Mouse (Mus musculus) heart, postnatal 10 days (tissue): ENCODE data around the gene Pde10a. TPM values are rescaled to one million over a fixed set of nuclear protein-coding genes. Genes with fewer than 3 reads are reported as not detected.

Experiments
- DNase-seq, 2 experiments: peaks; one replicate each; pipeline ENCODE4 v3.0.0; 2021
- intact Hi-C: fragments of 180-260 bp; cut with DNase I; formaldehyde crosslinking; loops from one replicate; pipeline ENCODE4 v1.15.1; 2025
- total RNA-seq, 2 experiments: library from RNA; stranded (reverse); gene quantifications; 2 replicates each; pipeline ENCODE4 v1.2.3; 2021

Gene Pde10a
- total RNA-seq, 2 experiments from 2014 or later: 5.0 to 7.7 TPM

DNA sequence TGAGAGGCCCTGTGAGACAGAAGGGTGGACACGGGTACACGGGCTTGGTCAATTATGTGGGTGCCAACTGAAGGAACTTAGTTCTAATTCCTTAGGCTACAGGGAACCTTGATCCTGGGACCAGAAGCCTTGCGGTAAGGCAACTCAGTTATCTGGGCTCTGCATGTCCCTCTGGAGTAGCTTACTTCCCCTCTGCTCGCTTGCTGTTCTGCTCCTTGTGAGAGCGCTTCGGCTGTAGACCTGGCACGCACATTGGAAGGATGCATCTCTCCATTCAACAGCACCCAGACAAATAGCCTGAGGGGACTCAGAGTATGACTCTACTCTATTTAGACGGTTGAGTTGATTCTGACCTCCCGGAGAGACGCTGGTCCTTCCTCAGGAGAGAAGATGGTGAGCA lies 344.1 kb downstream of the Pde10a start:
- intact Hi-C loops: loop anchor here (2.0 kb wide), 1 partner anchor 254 kb away; no protein-coding TSS in a partner anchor
- no peak for DNase-seq

DNA sequence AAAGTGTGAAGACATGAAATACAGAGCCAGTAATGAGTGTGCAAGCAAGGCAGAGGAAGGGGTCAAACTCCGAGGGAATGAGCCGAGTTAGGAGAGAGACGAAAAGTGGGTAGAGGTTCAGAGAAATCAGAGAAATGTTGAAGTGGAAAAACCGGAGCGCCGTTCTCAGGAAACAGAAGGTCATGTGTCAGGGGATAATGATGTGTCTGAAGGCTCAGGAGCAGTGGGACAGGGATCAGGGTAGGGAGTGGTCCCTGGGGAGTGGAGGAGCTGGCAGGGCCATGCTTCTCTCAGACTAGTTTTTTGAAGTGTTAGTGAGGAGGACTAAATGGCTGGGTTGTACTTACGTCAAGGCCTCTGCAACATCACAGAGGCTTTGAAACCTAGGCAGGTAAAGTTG lies 345.7 kb downstream of the Pde10a start:
- no peak for DNase-seq
- intact Hi-C loops: loop anchor here (5.0 kb wide), 1 partner anchor 69 kb away; no protein-coding TSS in a partner anchor

- no peak for DNase-seq
- intact Hi-C loops: loop anchor here (5.0 kb wide), 1 partner anchor 69 kb away; no protein-coding TSS in a partner anchor
These were observed 346.2 kb downstream of the Pde10a start for GRCm38 (mm10) chr17:8871396-8871795.

DNA sequence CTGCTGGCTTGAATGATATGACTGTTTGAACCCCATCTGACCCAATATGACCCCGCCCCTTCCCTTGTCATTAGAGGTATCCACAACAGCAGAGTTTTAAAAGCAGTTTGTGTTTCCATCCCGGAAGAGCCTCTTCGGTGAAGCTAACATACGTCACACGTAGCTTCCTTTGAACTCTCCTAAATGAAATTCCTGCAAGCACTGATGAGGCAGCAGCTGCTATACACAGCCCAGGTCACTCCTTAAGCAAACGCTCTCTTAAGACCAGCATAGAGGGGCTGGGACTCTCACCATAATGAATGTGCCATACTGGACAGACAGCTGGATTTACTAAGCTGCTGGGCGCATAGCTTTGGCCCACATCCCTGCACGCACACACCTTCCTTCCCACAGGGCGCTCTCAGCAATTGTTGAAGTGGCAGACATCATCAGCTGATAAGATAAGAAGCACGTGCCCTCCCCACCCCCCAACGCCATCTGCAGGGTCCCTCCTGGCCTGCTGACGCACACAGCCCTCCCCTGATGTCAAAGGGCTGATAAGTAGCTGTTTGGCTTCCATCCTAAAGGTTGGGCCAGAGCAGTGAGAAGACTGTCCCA lies 346.9 kb downstream of the Pde10a start:
- peak; percentile 42 to 46 for DNase-seq
- intact Hi-C loops: loop anchor here (5.0 kb wide), 1 partner anchor 70 kb away; no protein-coding TSS in a partner anchor

GRCm38 (mm10) chr17:8872611-8873010 lies 347.4 kb downstream of the Pde10a start:
- no peak for DNase-seq
- intact Hi-C loops: loop anchor here (5.0 kb wide), 1 partner anchor 70 kb away; no protein-coding TSS in a partner anchor

GRCm38 (mm10) chr17:8878056-8878455 lies 352.9 kb downstream of the Pde10a start:
- intact Hi-C loops: no loop called here
- no peak for DNase-seq

GRCm38 (mm10) chr17:8881711-8882110 lies 356.5 kb downstream of the Pde10a start:
- intact Hi-C loops: no loop called here
- DNase-seq: no peak

GRCm38 (mm10) chr17:8884691-8885090 lies 359.5 kb downstream of the Pde10a start:
- intact Hi-C loops: no loop called here
- no peak for DNase-seq

DNA sequence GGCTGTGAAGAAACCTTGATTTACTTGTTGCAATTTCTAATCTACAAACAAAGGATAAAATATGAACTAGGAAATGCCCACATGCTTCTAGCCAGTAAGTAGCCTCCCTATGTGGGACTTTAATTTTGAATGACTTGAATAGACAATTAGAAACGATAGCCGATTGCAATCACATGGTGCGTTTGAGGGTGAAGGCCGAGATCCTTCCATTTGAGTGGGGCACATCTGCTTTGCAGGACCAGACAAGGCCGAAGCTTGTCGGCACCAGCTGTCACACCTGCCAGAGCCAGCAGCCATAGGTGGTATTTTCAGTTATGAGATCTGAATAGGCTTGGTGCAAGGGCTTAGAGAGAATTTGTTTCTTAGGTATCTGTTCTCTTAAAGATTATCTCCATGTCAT lies 360.7 kb downstream of the Pde10a start:
- DNase-seq: no peak
- intact Hi-C loops: no loop called here

- DNase-seq: peak in 1 of 2 experiments; percentile 27
- intact Hi-C loops: no loop called here
These were observed 362.9 kb downstream of the Pde10a start for GRCm38 (mm10) chr17:8888105-8888504.

DNA sequence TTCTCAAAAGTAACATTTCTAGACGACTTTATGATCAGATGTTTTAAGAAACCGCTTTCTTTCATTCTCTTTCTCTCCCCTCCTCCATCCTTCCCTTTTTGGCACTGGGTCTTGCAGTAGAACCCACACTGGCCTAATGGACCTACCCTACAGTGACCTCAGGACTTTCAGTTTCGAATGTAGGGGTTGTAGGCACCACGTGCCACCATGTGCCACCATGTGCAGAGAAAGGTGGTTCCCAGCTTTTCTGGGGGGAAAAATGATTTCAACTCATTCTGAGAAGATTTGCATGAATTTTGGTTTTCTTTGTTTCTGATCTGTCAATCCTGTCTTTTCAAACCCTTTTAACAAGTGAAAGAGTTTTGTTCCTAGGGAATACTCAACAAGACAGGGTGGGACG lies 363.5 kb downstream of the Pde10a start:
- intact Hi-C loops: no loop called here

DNA sequence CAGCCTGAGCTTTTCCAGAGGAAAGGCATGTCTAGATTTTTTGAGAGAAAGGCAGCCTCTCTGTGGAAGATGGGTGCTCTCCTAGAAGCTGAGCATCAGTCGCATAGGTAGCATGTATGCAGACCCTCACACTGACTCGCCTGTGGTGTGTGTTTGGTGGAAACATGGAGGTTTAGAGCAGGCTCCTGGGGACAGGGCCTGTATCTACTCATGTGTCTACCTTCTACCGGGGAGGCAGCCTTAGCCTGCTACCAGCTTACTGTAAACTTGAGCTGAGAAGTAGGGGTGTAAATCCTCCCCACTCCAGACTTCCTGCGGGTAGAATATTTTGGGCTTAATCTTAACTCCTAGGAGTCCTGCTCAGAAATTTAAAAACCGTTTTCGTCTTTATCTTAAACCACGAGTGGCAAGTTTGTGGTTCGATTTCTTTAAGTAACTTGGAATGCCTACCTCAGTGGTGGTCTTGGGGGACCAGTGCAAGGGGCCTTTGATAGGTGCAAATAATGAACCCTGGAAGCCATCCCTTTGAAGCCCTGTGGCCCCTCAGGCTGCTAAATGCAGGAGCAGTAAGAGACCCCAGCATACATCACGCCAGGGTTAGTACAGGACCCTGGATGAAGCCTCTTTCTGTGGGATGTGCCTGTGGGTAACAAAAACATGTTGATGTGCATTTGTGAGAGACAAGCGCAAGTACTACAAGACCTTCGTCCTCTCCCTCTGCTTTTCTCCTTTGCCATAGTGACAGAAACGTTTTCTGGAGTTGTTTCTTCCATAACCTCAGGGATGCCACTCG lies 367.2 kb downstream of the Pde10a start:
- no peak for DNase-seq

More for the DNA sequence above, 363.5 kb downstream of the Pde10a start:
- DNase-seq: no peak

GRCm38 (mm10) chr17:8895991-8896390 lies 370.8 kb downstream of the Pde10a start:
- intact Hi-C loops: no loop called here
- DNase-seq: no peak

More for the DNA sequence above, 367.2 kb downstream of the Pde10a start:
- intact Hi-C loops: no loop called here

DNA sequence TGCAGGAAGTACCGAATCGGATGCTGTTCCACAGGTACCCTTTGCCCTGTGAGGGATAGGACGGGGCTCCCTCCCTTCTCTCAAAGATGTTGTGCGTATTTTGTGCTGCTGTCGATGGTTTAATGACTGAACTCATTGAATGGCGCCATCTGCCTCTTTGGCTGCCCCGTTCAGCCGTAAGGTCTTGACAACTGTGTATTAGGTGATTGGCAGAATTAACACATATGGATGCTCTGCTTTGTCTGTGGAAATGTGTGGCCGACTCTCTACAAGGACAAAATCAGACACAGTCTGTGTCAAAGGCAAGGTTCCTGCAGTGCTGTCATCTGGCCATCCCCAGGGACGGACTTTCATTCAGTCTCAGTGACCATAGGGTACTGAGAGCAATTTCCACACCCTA lies 372.6 kb downstream of the Pde10a start:
- intact Hi-C loops: no loop called here
- no peak for DNase-seq

- DNase-seq: no peak
- intact Hi-C loops: no loop called here
These were observed 373.0 kb downstream of the Pde10a start for GRCm38 (mm10) chr17:8898221-8898620.

DNA sequence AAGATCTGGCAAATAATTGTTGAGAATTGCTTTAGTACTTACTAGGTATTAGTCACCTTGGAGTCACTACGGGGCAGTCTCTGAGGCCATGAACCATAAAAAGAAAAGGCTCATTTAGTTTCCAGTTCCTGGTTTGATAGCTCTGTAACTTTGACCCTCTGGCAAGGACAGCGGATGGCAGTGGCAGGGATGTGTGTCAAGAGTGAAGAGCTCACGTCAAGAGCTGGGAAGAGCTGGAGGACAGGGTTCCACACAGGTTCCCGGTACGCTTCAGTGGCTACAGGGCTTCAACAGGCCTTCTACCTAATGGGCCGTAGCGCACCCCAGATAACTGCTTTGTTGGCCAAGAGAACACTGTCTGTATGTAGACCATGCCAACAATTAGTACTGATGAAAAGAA lies 374.0 kb downstream of the Pde10a start:
- no peak for DNase-seq
- intact Hi-C loops: no loop called here

DNA sequence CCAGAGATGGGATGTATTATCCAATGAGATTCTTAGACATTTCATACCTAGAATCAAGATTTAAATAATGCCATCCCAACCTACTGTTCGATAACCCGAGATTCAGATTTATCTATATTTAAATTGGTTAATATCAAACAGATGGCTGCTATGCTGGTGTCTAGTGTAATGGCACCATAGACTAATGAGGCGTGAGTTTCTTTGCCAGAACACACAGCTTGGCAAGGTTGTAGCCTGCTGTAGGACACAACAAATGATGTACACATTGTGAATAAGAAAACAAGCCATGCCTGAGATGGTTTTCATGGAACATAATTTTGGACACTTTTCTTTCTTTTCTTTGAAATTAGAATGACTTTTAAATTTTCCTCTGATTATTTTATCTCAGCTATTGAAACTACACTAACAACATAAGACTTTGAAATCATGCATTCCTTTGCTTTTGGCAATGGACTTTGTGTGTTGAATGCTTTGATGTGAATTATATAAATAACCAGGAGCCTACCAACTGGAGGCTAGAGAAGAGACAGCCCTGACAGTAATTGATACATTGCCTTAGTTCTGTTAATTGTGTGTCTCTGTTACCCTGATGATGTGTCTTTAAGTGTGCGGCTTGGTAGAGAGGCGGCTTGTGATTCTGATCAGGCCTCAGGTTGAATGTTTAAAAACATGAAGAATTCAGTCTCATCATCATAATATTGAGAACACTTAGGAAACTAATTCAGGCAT lies 378.5 kb downstream of the Pde10a start:
- DNase-seq: no peak
- intact Hi-C loops: no loop called here

DNA sequence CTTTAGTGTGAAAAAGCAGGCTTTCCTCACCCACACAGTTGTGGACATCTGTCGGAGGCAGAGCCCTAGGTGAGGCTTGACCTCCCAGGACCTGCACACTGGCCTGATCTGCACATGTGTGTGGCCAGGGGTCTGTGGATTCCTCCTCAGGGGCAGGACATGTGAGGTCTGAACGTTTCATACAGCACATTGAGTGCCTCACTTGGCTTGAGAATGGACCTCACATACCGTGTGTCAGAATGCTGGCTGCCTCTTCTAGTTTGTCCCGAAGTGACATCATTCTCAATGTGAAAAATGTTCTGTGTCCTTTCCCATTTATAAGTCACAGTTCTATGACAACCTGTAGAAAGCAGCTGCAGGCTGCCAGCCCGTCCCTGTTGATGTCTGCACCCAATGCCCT lies 385.4 kb downstream of the Pde10a start:
- intact Hi-C loops: no loop called here
- DNase-seq: peak; percentile 40 to 41

DNA sequence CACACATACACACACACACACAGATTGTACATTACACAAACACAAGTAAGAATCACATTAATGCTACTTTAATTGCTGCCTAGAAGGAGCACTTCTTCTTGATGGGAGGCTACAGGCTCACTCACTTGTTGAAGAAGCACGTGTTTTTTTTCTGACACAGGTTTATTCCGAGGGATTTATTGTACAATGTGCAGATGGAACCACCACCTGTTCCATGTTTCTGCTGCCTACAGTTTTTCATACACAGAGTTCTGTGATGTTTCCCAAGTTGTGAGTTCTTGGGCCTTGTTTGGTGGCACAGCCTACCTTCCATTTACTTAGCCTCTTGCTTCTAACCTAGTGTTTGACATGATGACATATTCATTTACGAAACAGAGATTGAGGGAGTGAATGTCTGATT lies 387.8 kb downstream of the Pde10a start:
- DNase-seq: no peak
- intact Hi-C loops: no loop called here

GRCm38 (mm10) chr17:8915693-8916092 lies 390.5 kb downstream of the Pde10a start:
- intact Hi-C loops: no loop called here
- no peak for DNase-seq

- peak in 1 of 2 experiments; percentile 21 for DNase-seq
- intact Hi-C loops: no loop called here
These were observed 397.9 kb downstream of the Pde10a start for GRCm38 (mm10) chr17:8923074-8923473.
